Mouse (Mus musculus) cortical plate, adult 2 months (tissue): ENCODE data around the gene Bscl2.

Experiments used
- CTCF ChIP-seq: fragments of 200-500 bp; IDR thresholded peaks from 2 replicates; pipeline ENCODE4 v1.5.1; 2011; ENCODE audit warnings: mild to moderate bottlenecking, control low read depth, low read length; ENCODE audit not compliant: insufficient read depth; ENCODE audit errors: extremely low read depth
- POLR2A ChIP-seq: fragments of 200-500 bp; IDR thresholded peaks from 2 replicates; pipeline ENCODE4 v1.6.1; 2011; ENCODE audit warnings: mild to moderate bottlenecking, low read length, control low read depth; ENCODE audit not compliant: insufficient read depth; ENCODE audit errors: extremely low read depth

DNA sequence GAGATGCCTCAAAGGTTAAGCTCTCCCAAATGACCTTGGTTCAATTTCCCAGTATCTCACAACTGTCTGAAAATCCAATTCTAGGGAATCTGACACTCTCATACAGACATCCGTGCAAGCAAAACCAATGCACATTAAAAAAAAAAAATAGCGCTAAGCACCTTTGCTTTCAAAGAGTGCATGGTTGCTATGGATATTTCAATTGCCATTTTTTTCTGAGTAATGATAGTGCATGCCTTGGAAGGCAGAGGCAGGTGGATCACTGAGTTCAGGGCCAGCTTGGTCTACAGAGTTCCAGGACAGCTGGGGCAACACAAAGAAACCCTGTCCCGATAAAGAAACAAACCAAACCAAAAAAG lies 43.7 kb downstream of the Bscl2 start:
- no peak for TF ChIP-seq CTCF
- TF ChIP-seq POLR2A, result no peak
